ENCODE assay signal across 9 mouse cellular contexts in genomic region chr17:88258361-88258796, GRCm38 (mm10).
DNase-seq lines count a peak whose midpoint lies in the region; ATAC-seq and TF ChIP-seq lines count a peak whose summit lies in the region.
"Had no signal": no experiment of that assay in that cellular context is flagged by ENCODE, and none has a peak within 500 bp of the region (broad histone marks: within the 10 kb centered on the region; RNA-seq: fewer than 3 reads in every experiment).

No protein-coding gene starts in this region.

- TF ChIP-seq POLR2A in thymus, adult 2 months (IDR thresholded peaks at IDR 0.05; ENCODE audit: control insufficient read depth, extremely low read depth, insufficient read depth, low read length, poor library complexity), result no peak

- WGBS in embryonic facial prominence, embryonic 11.5 days, result 60% methylated on average over 11 of the region's 11 CpGs
- WGBS in liver, embryonic 12.5 days (ENCODE audit: insufficient replicate concordance), result 31% methylated on average over 11 of the region's 11 CpGs
- WGBS in thymus, adult 2 months, result 37% methylated on average over 11 of the region's 11 CpGs

- no peak overlapping the region for H3K4me2 ChIP-seq in embryonic facial prominence, embryonic 11.5 days (ENCODE audit: low read depth, low read length)
- peak overlapping the region; percentile 54 for H3K4me2 ChIP-seq in liver, embryonic 12.5 days
- H3K4me2 ChIP-seq: embryonic facial prominence, embryonic 15.5 days; neural tube, embryonic 12.5 days had no signal

- intact Hi-C loops in left cerebral cortex, postnatal 10 days (cut with DNase I), result loop anchor here (5.0 to 10.0 kb wide), 4 partner anchors 79 to 384 kb away; no protein-coding TSS in a partner anchor

- H3K9ac ChIP-seq in embryonic facial prominence, embryonic 11.5 days (replicated peaks; ENCODE audit: low read length), result no peak overlapping the region
- H3K9ac ChIP-seq in liver, embryonic 12.5 days, result no peak overlapping the region
- H3K9ac ChIP-seq: embryonic facial prominence, embryonic 15.5 days; neural tube, embryonic 12.5 days had no signal

- no peak for ATAC-seq in embryonic facial prominence, embryonic 11.5 days (replicated peaks; ENCODE audit: insufficient number of reproducible peaks, low FRiP score, low TSS enrichment, low read depth)
- ATAC-seq in liver, embryonic 12.5 days, result no peak

- peak; percentile 8 for DNase-seq in retina, embryonic 14.5 days (ENCODE audit: low spot score)
- no peak for DNase-seq in retina, postnatal 1 day
- DNase-seq in embryonic facial prominence, embryonic 11.5 days (ENCODE audit: low spot score), result peak; percentile 27
- DNase-seq in thymus, adult 2 months, result peak; percentile 48
- no peak for DNase-seq in ovary, postnatal 10 days (ENCODE audit: low spot score)
- DNase-seq in left cerebral cortex, postnatal 10 days (ENCODE audit: extremely low spot score in 1 of 2, low spot score in 2 of 2), result no peak

- no peaks in the 10 kb centered on the region for H3K27me3 ChIP-seq in embryonic facial prominence, embryonic 11.5 days (ENCODE audit: control insufficient read depth, insufficient read depth, low read length)
- H3K27me3 ChIP-seq in liver, embryonic 12.5 days (replicated peaks), result no peaks in the 10 kb centered on the region
- no peaks in the 10 kb centered on the region for H3K27me3 ChIP-seq in thymus, adult 2 months (ENCODE audit: control insufficient read depth, insufficient read depth, low read length)
- H3K27me3 ChIP-seq: embryonic facial prominence, embryonic 15.5 days; neural tube, embryonic 12.5 days had no signal

- no peak overlapping the region for H3K27ac ChIP-seq in embryonic facial prominence, embryonic 11.5 days (replicated peaks; ENCODE audit: low read depth, low read length)
- no peak overlapping the region for H3K27ac ChIP-seq in liver, embryonic 12.5 days
- H3K27ac ChIP-seq in thymus, adult 2 months (ENCODE audit: control insufficient read depth, insufficient read depth, low read length), result no peak overlapping the region
- H3K27ac ChIP-seq: embryonic facial prominence, embryonic 15.5 days; neural tube, embryonic 12.5 days had no signal

- H3K36me3 ChIP-seq in embryonic facial prominence, embryonic 11.5 days (replicated peaks; ENCODE audit: control insufficient read depth, insufficient read depth, low read depth, low read length), result no peaks in the 10 kb centered on the region
- no peaks in the 10 kb centered on the region for H3K36me3 ChIP-seq in liver, embryonic 12.5 days
- no peaks in the 10 kb centered on the region for H3K36me3 ChIP-seq in thymus, adult 2 months (ENCODE audit: control insufficient read depth, insufficient read depth, low read length)
- H3K36me3 ChIP-seq: embryonic facial prominence, embryonic 15.5 days; neural tube, embryonic 12.5 days had no signal

- no peaks in the 10 kb centered on the region for H3K4me1 ChIP-seq in embryonic facial prominence, embryonic 11.5 days (ENCODE audit: control insufficient read depth, insufficient read depth, low read length)
- peaks cover 13% of the 10 kb centered on the region for H3K4me1 ChIP-seq in liver, embryonic 12.5 days
- H3K4me1 ChIP-seq in thymus, adult 2 months (replicated peaks; ENCODE audit: control insufficient read depth, insufficient read depth, low read length), result peaks cover 8% of the 10 kb centered on the region

- H3K9me3 ChIP-seq in embryonic facial prominence, embryonic 11.5 days (replicated peaks; ENCODE audit: control insufficient read depth, low read length), result no peaks in the 10 kb centered on the region
- H3K9me3 ChIP-seq in liver, embryonic 12.5 days (replicated peaks), result no peaks in the 10 kb centered on the region
- H3K9me3 ChIP-seq: embryonic facial prominence, embryonic 15.5 days; neural tube, embryonic 12.5 days had no signal

- TF ChIP-seq CTCF in thymus, adult 2 months (IDR thresholded peaks at IDR 0.05; ENCODE audit: borderline replicate concordance, control insufficient read depth, extremely low read depth, insufficient read depth, low read length, poor library complexity), result 0 out of 2 replicates have a peak, but pooled peaks have one; percentile 16

- no peak overlapping the region for H3K4me3 ChIP-seq in embryonic facial prominence, embryonic 11.5 days (ENCODE audit: low read depth, low read length)
- H3K4me3 ChIP-seq in liver, embryonic 12.5 days, result peak overlapping the region; percentile 4; the same call in 1 of the 2 replicates
- H3K4me3 ChIP-seq in thymus, adult 2 months (ENCODE audit: control insufficient read depth, insufficient read depth, low read length), result peak overlapping the region; percentile 37
- H3K4me3 ChIP-seq: embryonic facial prominence, embryonic 15.5 days; neural tube, embryonic 12.5 days had no signal

Comparison
In these comparisons a context has a peak if more than half of its experiments do, and no peak if none do; other contexts are left out.
1. DNase-seq: peak in retina, embryonic 14.5 days (single experiment), embryonic facial prominence, embryonic 11.5 days (single experiment) and thymus, adult 2 months (single experiment); none in retina, postnatal 1 day (single experiment), ovary, postnatal 10 days (single experiment) and left cerebral cortex, postnatal 10 days (0 of 2).